Mouse (Mus musculus) midbrain, embryonic 11.5 days (tissue): ENCODE results near the gene Tmcc3. TPM values are rescaled to one million over a fixed set of nuclear protein-coding genes. Genes with fewer than 3 reads are reported as not detected.

Experiments used
- ATAC-seq: fragments of 200-750 bp; cut with Nextera tagmentation; 2 replicates; pipeline ENCODE4 v1.8.0; 2017; ENCODE audit warnings: moderate TSS enrichment, moderate library complexity; ENCODE audit not compliant: low FRiP score
- DNase-seq: peaks from one replicate; pipeline ENCODE4 v3.0.0; 2015; ENCODE audit warnings: low spot score; ENCODE audit errors: missing footprints
- H3K27ac ChIP-seq: fragments of 300-500 bp; sonication (generic); 2 replicates; pipeline ENCODE4 v1.5.1; 2014; ENCODE audit warnings: low read depth, low read length
- H3K27me3 ChIP-seq: fragments of 300-500 bp; sonication (generic); 2 replicates; pipeline ENCODE4 v1.6.1; 2014; ENCODE audit warnings: mild to moderate bottlenecking, low read length, moderate library complexity, mixed read lengths; ENCODE audit not compliant: control insufficient read depth, insufficient read depth
- H3K36me3 ChIP-seq: fragments of 300-500 bp; sonication (generic); 2 replicates; pipeline ENCODE4 v1.6.1; 2014; ENCODE audit warnings: mild to moderate bottlenecking, low read length, moderate library complexity, mixed read lengths; ENCODE audit not compliant: control insufficient read depth, insufficient read depth
- H3K4me1 ChIP-seq: fragments of 300-500 bp; sonication (generic); 2 replicates; pipeline ENCODE4 v1.6.1; 2014; ENCODE audit warnings: low read length; ENCODE audit not compliant: control insufficient read depth, insufficient read depth
- H3K4me2 ChIP-seq: fragments of 300-500 bp; sonication (generic); 2 replicates; pipeline ENCODE4 v1.6.1; 2014; ENCODE audit warnings: mild to moderate bottlenecking, moderate library complexity
- H3K4me3 ChIP-seq: fragments of 300-500 bp; sonication (generic); 2 replicates; pipeline ENCODE4 v1.5.1; 2014; ENCODE audit warnings: low read depth, low read length
- H3K9ac ChIP-seq: fragments of 300-500 bp; sonication (generic); 2 replicates; pipeline ENCODE4 v1.6.1; 2014; ENCODE audit warnings: low read length
- H3K9me3 ChIP-seq: fragments of 300-500 bp; sonication (generic); 2 replicates; pipeline ENCODE4 v1.6.1; 2016; ENCODE audit warnings: low read length; ENCODE audit not compliant: control insufficient read depth
- WGBS: fragments of 180-500 bp; shearing (Covaris S2); extraction: QIAGEN DNeasy Blood & Tissue Kit; methylation state at CpG from one replicate; pipeline ENCODE4 v1.1.7; 2014; 5-methylcytosine and 5-hydroxymethylcytosine counted together
- polyA plus RNA-seq: library from polyadenylated mRNA; unstranded; fragments of >200 nt; fragmentation: Nextera tagmentation; extraction: Ambion mirVana; gene quantifications from 2 replicates; pipeline ENCODE4 v1.2.1, GENCODE M21; 2014

Tmcc3 gene
- polyA plus RNA-seq, 1 experiment from 2014 or later, result 3.2 TPM

DNA sequence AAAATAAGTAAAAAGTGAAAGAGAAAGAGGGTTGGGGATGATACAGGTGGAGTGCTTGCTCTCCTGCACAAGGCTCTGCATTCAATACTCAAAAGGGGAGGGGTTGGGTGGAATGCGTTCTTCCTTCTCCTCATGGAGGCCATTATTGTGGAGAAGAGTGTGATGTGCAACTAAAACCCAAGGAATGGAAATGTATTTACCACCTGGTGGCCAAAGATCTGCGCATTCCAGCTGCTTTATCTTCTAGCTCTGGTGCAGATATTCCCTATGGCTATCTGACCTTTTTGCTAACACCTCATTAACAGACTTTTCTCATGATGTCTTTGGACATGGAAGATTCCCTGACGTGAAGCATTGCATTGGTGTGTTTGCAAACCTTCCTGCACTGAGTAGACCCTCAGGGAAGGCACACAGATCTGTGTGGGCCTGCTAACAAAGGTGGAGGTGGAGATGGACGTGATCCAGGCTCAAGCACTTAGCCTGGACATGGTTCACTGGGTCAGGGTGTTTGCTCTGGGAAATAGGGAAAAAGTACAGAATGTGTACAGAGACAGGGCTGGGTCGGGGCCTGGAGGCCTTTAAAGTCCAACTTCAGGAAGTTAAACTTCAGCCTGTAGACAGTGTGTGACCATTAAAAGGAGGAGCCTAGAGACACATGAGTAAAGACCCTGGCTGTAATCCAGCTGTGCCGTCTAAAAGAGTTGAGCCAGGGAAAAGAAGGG is 245.8 kb downstream of the Tmcc3 start:
- no peak overlapping the region for H3K4me3 ChIP-seq
- peaks cover 5% of the 10 kb centered on the region for H3K4me1 ChIP-seq
- no peak for DNase-seq
- H3K9me3 ChIP-seq, result no peaks in the 10 kb centered on the region
- H3K27me3 ChIP-seq, result no peaks in the 10 kb centered on the region
- no peak for ATAC-seq
- 77% methylated on average over 6 of the region's 6 CpGs for WGBS
- H3K27ac ChIP-seq, result no peak overlapping the region
- no peaks in the 10 kb centered on the region for H3K36me3 ChIP-seq
- H3K4me2 ChIP-seq, result no peak overlapping the region
- no peak overlapping the region for H3K9ac ChIP-seq

GRCm38 (mm10) chr10:94558826-94559225 is 247.1 kb downstream of the Tmcc3 start:
- no peak overlapping the region for H3K27ac ChIP-seq
- H3K4me2 ChIP-seq, result no peak overlapping the region
- peaks cover 5% of the 10 kb centered on the region for H3K4me1 ChIP-seq
- H3K9ac ChIP-seq, result no peak overlapping the region
- 90% methylated on average over 7 of the region's 7 CpGs for WGBS
- ATAC-seq (no peak), DNase-seq (no peak)
- H3K4me3 ChIP-seq, result no peak overlapping the region
- H3K36me3 ChIP-seq, result no peaks in the 10 kb centered on the region
- H3K9me3 ChIP-seq, result no peaks in the 10 kb centered on the region
- H3K27me3 ChIP-seq, result no peaks in the 10 kb centered on the region

- DNase-seq, result no peak
- 65% methylated on average over 7 of the region's 7 CpGs for WGBS
- no peaks in the 10 kb centered on the region for H3K27me3 ChIP-seq
- H3K36me3 ChIP-seq, result no peaks in the 10 kb centered on the region
- no peak overlapping the region for H3K9ac ChIP-seq
- no peak for ATAC-seq
- peaks cover 5% of the 10 kb centered on the region for H3K4me1 ChIP-seq
- no peak overlapping the region for H3K4me2 ChIP-seq
- H3K4me3 ChIP-seq, result no peak overlapping the region
- no peaks in the 10 kb centered on the region for H3K9me3 ChIP-seq
- H3K27ac ChIP-seq, result no peak overlapping the region
Measured at GRCm38 (mm10) chr10:94561351-94561750, 249.6 kb downstream of the Tmcc3 start.

- H3K9me3 ChIP-seq, result no peaks in the 10 kb centered on the region
- DNase-seq (no peak), ATAC-seq (no peak)
- H3K36me3 ChIP-seq, result no peaks in the 10 kb centered on the region
- no peak overlapping the region for H3K9ac ChIP-seq
- no peak overlapping the region for H3K27ac ChIP-seq
- no peak overlapping the region for H3K4me2 ChIP-seq
- H3K27me3 ChIP-seq, result no peaks in the 10 kb centered on the region
- H3K4me1 ChIP-seq, result peaks cover 5% of the 10 kb centered on the region
- H3K4me3 ChIP-seq, result no peak overlapping the region
- 27% methylated on average over 1 of the region's 1 CpGs for WGBS
Measured at GRCm38 (mm10) chr10:94562188-94562587, 250.4 kb downstream of the Tmcc3 start.

DNA sequence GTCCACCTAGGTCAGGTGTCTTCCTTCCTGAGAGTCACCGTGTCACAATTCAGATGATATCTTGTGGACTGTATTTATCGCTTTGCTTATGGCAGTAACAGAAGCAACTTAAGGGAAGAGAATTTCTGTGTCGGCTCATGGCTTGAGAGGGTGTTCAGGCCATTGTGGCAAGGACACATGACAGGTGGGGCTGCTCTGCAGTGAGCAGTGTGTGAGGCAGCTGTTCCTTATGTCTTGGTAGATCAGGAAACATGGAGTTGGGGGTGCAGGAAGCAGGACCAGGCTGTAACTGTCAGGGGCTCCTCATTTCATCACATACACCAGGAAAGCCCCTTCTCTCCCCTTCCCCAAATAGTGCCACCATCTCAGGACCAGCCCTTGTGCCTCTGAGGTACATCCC is 251.2 kb downstream of the Tmcc3 start:
- H3K4me2 ChIP-seq, result no peak overlapping the region
- no peak for ATAC-seq

DNA sequence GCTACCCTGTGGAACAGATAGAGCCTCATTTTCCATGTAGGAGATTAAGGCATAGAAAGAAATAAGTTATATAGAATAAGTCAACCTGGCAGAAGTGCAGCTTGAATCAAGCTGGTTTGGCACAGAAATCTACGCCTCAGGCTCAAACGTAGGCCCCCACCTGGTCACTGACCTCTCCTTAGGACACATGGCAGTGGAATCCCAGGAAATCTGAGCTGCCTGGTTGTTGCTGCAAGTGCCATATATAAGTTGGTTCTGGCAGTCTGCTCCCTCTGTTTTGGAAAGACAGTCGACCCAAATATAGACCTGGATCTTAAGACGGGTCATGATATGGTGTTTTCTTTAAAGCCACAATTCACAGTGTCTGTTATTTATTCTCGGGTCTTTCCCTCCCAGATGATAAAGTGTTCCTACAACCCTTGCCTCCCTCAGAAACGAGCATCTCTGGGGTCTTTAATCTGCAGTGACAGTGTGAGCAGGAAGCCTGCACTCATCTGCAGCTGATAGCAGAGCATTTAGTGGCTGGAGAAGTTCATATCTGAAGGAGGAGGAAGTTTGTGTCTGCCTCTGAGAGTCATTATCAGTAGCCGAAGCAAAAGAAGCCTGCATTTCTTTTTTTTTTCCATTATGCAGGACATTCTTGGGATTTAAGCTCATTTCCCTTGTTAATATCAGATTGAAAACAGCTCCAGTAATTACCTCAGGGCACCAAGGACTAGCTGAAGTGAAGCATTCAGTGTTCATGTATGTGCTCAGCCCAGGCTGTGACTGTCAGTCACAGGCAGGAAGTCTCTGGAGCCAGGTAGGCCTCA is 253.9 kb downstream of the Tmcc3 start:
- no peak overlapping the region for H3K27ac ChIP-seq
- ATAC-seq (no peak), DNase-seq (no peak)
- peaks cover 5% of the 10 kb centered on the region for H3K4me1 ChIP-seq
- no peak overlapping the region for H3K4me2 ChIP-seq
- no peak overlapping the region for H3K4me3 ChIP-seq
- no peaks in the 10 kb centered on the region for H3K9me3 ChIP-seq
- 78% methylated on average over 7 of the region's 7 CpGs for WGBS
- no peaks in the 10 kb centered on the region for H3K36me3 ChIP-seq
- no peak overlapping the region for H3K9ac ChIP-seq
- H3K27me3 ChIP-seq, result no peaks in the 10 kb centered on the region

More for the DNA sequence above, 251.2 kb downstream of the Tmcc3 start:
- WGBS, result 89% methylated on average over 3 of the region's 3 CpGs
- no peaks in the 10 kb centered on the region for H3K27me3 ChIP-seq
- H3K27ac ChIP-seq, result no peak overlapping the region
- no peak overlapping the region for H3K4me3 ChIP-seq
- H3K9me3 ChIP-seq, result no peaks in the 10 kb centered on the region
- peaks cover 5% of the 10 kb centered on the region for H3K4me1 ChIP-seq
- no peaks in the 10 kb centered on the region for H3K36me3 ChIP-seq
- DNase-seq, result no peak
- H3K9ac ChIP-seq, result no peak overlapping the region

DNA sequence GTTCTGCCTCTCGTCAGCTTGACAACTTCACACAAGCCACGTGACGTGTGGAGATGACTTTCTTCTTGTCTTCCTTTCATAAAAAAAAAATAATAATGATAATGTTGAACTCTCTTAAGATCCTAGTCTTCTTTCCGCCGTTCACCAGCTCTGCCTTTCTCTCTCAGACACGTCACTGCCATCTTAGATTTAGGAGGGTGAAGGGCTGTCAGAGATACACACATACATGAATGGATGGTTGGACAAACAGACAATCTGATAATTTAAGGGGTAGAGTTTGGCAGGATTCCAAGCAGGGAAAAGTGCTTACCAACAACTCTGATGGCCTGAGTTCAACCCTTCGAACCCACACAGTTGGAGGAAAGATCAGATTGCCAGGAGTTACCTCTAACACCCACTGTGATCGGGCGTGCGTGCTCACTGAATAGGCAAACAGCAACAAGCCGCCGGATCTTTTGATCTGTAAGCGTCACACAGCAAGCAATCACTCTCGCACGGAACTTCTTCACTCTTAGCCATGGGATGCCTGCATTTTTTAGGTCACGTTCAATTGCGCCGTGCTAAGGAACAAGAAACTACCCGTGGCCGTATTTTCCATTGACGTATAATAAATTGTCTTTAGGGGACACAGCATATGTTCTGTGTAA is 254.6 kb downstream of the Tmcc3 start:
- no peak overlapping the region for H3K27ac ChIP-seq
- DNase-seq (no peak), ATAC-seq (no peak)
- H3K4me3 ChIP-seq, result no peak overlapping the region
- H3K4me2 ChIP-seq, result no peak overlapping the region
- no peaks in the 10 kb centered on the region for H3K27me3 ChIP-seq
- WGBS, result 59% methylated on average over 21 of the region's 21 CpGs
- peaks cover 4% of the 10 kb centered on the region for H3K4me1 ChIP-seq
- H3K36me3 ChIP-seq, result no peaks in the 10 kb centered on the region
- no peaks in the 10 kb centered on the region for H3K9me3 ChIP-seq
- H3K9ac ChIP-seq, result no peak overlapping the region

DNA sequence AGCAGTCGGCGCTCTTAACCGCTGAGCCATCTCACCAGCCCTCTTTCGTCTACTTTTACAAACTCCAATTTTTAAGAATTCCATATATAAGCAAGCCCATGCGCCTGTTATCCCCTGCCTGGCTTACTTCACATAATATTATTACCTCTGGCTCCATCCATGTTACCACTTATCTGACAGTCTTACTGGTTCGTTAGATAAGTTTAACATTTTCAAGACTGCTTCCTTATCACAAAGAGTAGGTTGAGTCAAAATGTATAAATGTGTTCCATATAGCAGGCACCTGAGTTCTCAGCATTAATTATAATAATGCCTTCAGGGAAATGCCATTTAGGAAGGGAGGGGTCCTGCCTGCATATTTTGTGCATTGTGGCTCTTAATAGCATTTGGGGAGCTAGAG is 255.5 kb downstream of the Tmcc3 start:
- no peak for DNase-seq
- Histone ChIP-seq H3K4me2 (no peak overlapping the region), H3K9me3 (no peaks in the 10 kb centered on the region), H3K27me3 (no peaks in the 10 kb centered on the region), H3K27ac (no peak overlapping the region), H3K36me3 (no peaks in the 10 kb centered on the region), H3K4me1 (no peaks in the 10 kb centered on the region), H3K9ac (no peak overlapping the region), H3K4me3 (no peak overlapping the region)
- no peak for ATAC-seq
- WGBS, result 94% methylated on average over 6 of the region's 6 CpGs

- H3K4me2 ChIP-seq, result no peak overlapping the region
- no peaks in the 10 kb centered on the region for H3K27me3 ChIP-seq
- H3K4me1 ChIP-seq, result no peaks in the 10 kb centered on the region
- 87% methylated on average over 14 of the region's 14 CpGs for WGBS
- ATAC-seq (no peak), DNase-seq (no peak)
- H3K9ac ChIP-seq, result no peak overlapping the region
- H3K9me3 ChIP-seq, result no peaks in the 10 kb centered on the region
- no peak overlapping the region for H3K27ac ChIP-seq
- no peak overlapping the region for H3K4me3 ChIP-seq
- H3K36me3 ChIP-seq, result no peaks in the 10 kb centered on the region
Measured at GRCm38 (mm10) chr10:94567915-94568314, 256.2 kb downstream of the Tmcc3 start.
